Mouse (Mus musculus) cortical plate, adult 2 months (tissue): Measurements from ENCODE around the gene Ptpre.

Experiments used
- CTCF ChIP-seq: fragments of 200-500 bp; IDR thresholded peaks from 2 replicates; pipeline ENCODE4 v1.5.1; 2011; ENCODE audit warnings: mild to moderate bottlenecking, control low read depth, low read length; ENCODE audit not compliant: insufficient read depth; ENCODE audit errors: extremely low read depth
- POLR2A ChIP-seq: fragments of 200-500 bp; IDR thresholded peaks from 2 replicates; pipeline ENCODE4 v1.6.1; 2011; ENCODE audit warnings: mild to moderate bottlenecking, low read length, control low read depth; ENCODE audit not compliant: insufficient read depth; ENCODE audit errors: extremely low read depth

- no peak for TF ChIP-seq CTCF
- no peak for TF ChIP-seq POLR2A
Measured at GRCm38 (mm10) chr7:135715166-135715565, 177.9 kb downstream of the Ptpre start.
